8 mouse cellular contexts compared by ENCODE assay signal in genomic region chr5:122372878-122373277, GRCm38 (mm10). TPM values are rescaled to one million over a fixed set of nuclear protein-coding genes. Genes with fewer than 3 reads are reported as not detected.
DNase-seq lines count a peak whose midpoint lies in the region; ATAC-seq lines count a peak whose summit lies in the region.

No protein-coding gene starts in this region.

- no peak for ATAC-seq in neural tube, embryonic 11.5 days (ENCODE audit: insufficient read depth, low FRiP score, low TSS enrichment)
- ATAC-seq in limb, embryonic 13.5 days (ENCODE audit: low FRiP score, low read depth) = no peak
- ATAC-seq in stomach, embryonic 15.5 days (ENCODE audit: insufficient read depth, low FRiP score, low read depth) = no peak

- H3K4me3 ChIP-seq in neural tube, embryonic 11.5 days (ENCODE audit: low read depth, low read length) = peak overlapping the region; percentile 76
- peak overlapping the region; percentile 79 for H3K4me3 ChIP-seq in limb, embryonic 13.5 days
- H3K4me3 ChIP-seq in stomach, embryonic 15.5 days (replicated peaks) = peak overlapping the region; percentile 57

- 10% methylated on average over 5 of the region's 5 CpGs for WGBS in neural tube, embryonic 11.5 days
- 9% methylated on average over 5 of the region's 5 CpGs for WGBS in limb, embryonic 13.5 days
- WGBS in stomach, embryonic 15.5 days = 11% methylated on average over 5 of the region's 5 CpGs

- no peaks in the 10 kb centered on the region for H3K9me3 ChIP-seq in neural tube, embryonic 11.5 days (ENCODE audit: control insufficient read depth, low read length)
- H3K9me3 ChIP-seq in limb, embryonic 13.5 days = no peaks in the 10 kb centered on the region
- no peaks in the 10 kb centered on the region for H3K9me3 ChIP-seq in stomach, embryonic 15.5 days

- DNase-seq in cerebellum, adult 9-11 months = peak; percentile 39
- DNase-seq in cerebellum, postnatal 4 days (ENCODE audit: low spot score in 2 of 2) = no peak
- no peak for DNase-seq in neural tube, embryonic 11.5 days (ENCODE audit: low spot score)
- DNase-seq in neural tube, embryonic 10.5 days (ENCODE audit: extremely low spot score, low spot score) = no peak
- no peak for DNase-seq in yolk sac, embryonic 10.5 days (ENCODE audit: low spot score)
- DNase-seq in spleen, postnatal 4 days (ENCODE audit: low spot score in 2 of 2) = no peak

- no peaks in the 10 kb centered on the region for H3K27me3 ChIP-seq in neural tube, embryonic 11.5 days (ENCODE audit: control insufficient read depth, insufficient read depth, low read length)
- no peaks in the 10 kb centered on the region for H3K27me3 ChIP-seq in limb, embryonic 13.5 days
- no peaks in the 10 kb centered on the region for H3K27me3 ChIP-seq in stomach, embryonic 15.5 days (replicated peaks)

- H3K27ac ChIP-seq in neural tube, embryonic 11.5 days (ENCODE audit: low read depth, low read length) = peak overlapping the region; percentile 93; the same call in 1 of the 2 replicates
- H3K27ac ChIP-seq in limb, embryonic 13.5 days = peak overlapping the region; percentile 74; the same call in 1 of the 2 replicates
- peak overlapping the region; percentile 83 for H3K27ac ChIP-seq in stomach, embryonic 15.5 days

- peak overlapping the region; percentile 75 for H3K9ac ChIP-seq in neural tube, embryonic 11.5 days (ENCODE audit: low read length)
- peak overlapping the region; percentile 80 for H3K9ac ChIP-seq in limb, embryonic 13.5 days
- H3K9ac ChIP-seq in stomach, embryonic 15.5 days = peak overlapping the region; percentile 42

- peak overlapping the region; percentile 70 for H3K4me2 ChIP-seq in neural tube, embryonic 11.5 days (ENCODE audit: low read depth)
- H3K4me2 ChIP-seq in limb, embryonic 13.5 days (replicated peaks) = peak overlapping the region; percentile 75
- peak overlapping the region; percentile 66 for H3K4me2 ChIP-seq in stomach, embryonic 15.5 days

- H3K36me3 ChIP-seq in neural tube, embryonic 11.5 days (ENCODE audit: control insufficient read depth, insufficient read depth, low read length) = peaks cover 10% of the 10 kb centered on the region
- H3K36me3 ChIP-seq in limb, embryonic 13.5 days = peaks cover 47% of the 10 kb centered on the region
- peaks cover 7% of the 10 kb centered on the region for H3K36me3 ChIP-seq in stomach, embryonic 15.5 days

- 0 out of 2 replicates have a peak, but pooled peaks cover 2% of the 10 kb centered on the region for H3K4me1 ChIP-seq in neural tube, embryonic 11.5 days (ENCODE audit: control insufficient read depth, insufficient read depth, low read length)
- peaks cover 21% of the 10 kb centered on the region for H3K4me1 ChIP-seq in limb, embryonic 13.5 days
- peaks cover 7% of the 10 kb centered on the region for H3K4me1 ChIP-seq in stomach, embryonic 15.5 days

RNA-seq across cellular contexts. Expression of gene Fam216a, which starts 0.7 kb away (rescaled TPM):
- 115 and 116 TPM in 2 replicates for polyA plus RNA-seq in neural tube, embryonic 11.5 days (2014; fragmentation: Nextera tagmentation; extraction: Ambion mirVana)
- polyA plus RNA-seq in limb, embryonic 13.5 days (2015; fragmentation: Nextera tagmentation; extraction: Ambion mirVana) = 85.3 and 89.6 TPM in 2 replicates
- polyA plus RNA-seq in stomach, embryonic 15.5 days (2015; fragmentation: Nextera tagmentation; extraction: Ambion mirVana) = 54.7 and 59.1 TPM in 2 replicates

RNA-seq across cellular contexts. Expression of gene Gpn3, which starts 1.2 kb away (rescaled TPM):
- polyA plus RNA-seq in neural tube, embryonic 11.5 days (2014; fragmentation: Nextera tagmentation; extraction: Ambion mirVana) = 68.4 and 71.2 TPM in 2 replicates
- polyA plus RNA-seq in limb, embryonic 13.5 days (2015; fragmentation: Nextera tagmentation; extraction: Ambion mirVana) = 78.2 and 81.9 TPM in 2 replicates
- 63.2 and 69.5 TPM in 2 replicates for polyA plus RNA-seq in stomach, embryonic 15.5 days (2015; fragmentation: Nextera tagmentation; extraction: Ambion mirVana)

RNA-seq across cellular contexts. Expression of gene Vps29, which starts 18.7 kb away (rescaled TPM):
- 219 and 236 TPM in 2 replicates for polyA plus RNA-seq in neural tube, embryonic 11.5 days (2014; fragmentation: Nextera tagmentation; extraction: Ambion mirVana)
- 185 and 193 TPM in 2 replicates for polyA plus RNA-seq in limb, embryonic 13.5 days (2015; fragmentation: Nextera tagmentation; extraction: Ambion mirVana)
- 218 and 229 TPM in 2 replicates for polyA plus RNA-seq in stomach, embryonic 15.5 days (2015; fragmentation: Nextera tagmentation; extraction: Ambion mirVana)

RNA-seq across cellular contexts. Expression of gene Arpc3, which starts 18.8 kb away (rescaled TPM):
- polyA plus RNA-seq in neural tube, embryonic 11.5 days (2014; fragmentation: Nextera tagmentation; extraction: Ambion mirVana) = 65.8 and 67.4 TPM in 2 replicates
- polyA plus RNA-seq in limb, embryonic 13.5 days (2015; fragmentation: Nextera tagmentation; extraction: Ambion mirVana) = 99.4 and 106 TPM in 2 replicates
- 142 and 148 TPM in 2 replicates for polyA plus RNA-seq in stomach, embryonic 15.5 days (2015; fragmentation: Nextera tagmentation; extraction: Ambion mirVana)

RNA-seq across cellular contexts. Expression of gene Rad9b, which starts 18.8 kb away (rescaled TPM):
- polyA plus RNA-seq in neural tube, embryonic 11.5 days (2014; fragmentation: Nextera tagmentation; extraction: Ambion mirVana) = 6.9 and 9.3 TPM in 2 replicates
- polyA plus RNA-seq in limb, embryonic 13.5 days (2015; fragmentation: Nextera tagmentation; extraction: Ambion mirVana) = 17.1 TPM in 2 replicates
- polyA plus RNA-seq in stomach, embryonic 15.5 days (2015; fragmentation: Nextera tagmentation; extraction: Ambion mirVana) = 11.4 and 13.8 TPM in 2 replicates
